Mouse (Mus musculus): Measurements from ENCODE around the gene Nolc1. TPM values are rescaled to one million over a fixed set of nuclear protein-coding genes. Genes with fewer than 3 reads are reported as not detected.

The Nolc1 gene
- total and polyA plus RNA-seq, 3 experiments: 116 to 153 (median 147) TPM

DNA sequence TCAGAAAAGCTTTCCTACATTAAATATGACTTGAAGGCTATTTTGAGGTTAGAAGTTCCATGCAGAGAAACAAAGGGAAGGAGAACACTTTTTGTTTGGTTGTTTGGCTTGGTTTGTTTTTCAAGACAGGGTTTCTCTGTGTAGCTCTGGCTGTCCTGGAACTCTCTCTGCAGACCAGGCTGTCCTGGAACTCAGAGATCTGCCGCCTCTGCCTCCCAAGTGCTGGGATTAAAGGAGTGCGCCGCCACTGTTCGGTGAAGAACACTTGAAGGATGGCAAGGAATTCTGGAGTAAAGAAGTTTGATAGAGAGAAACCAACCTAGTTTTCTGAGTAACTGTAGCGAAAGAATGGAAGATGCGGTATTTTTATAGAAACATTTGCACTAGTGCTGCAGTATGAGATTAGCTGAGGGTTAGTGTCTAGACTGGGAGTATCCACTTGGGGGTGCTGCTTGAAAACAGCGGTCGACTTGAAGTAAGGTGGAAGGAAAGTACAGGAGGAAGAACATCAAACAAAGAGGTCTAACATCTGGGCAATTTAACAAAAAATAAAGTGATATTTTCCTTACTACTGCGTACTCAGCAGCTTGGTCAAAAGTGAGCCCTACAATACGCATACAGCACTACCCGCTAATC is 19.8 kb upstream of the Nolc1 start:
- Histone ChIP-seq H3K9me3 (replicated peaks) (peaks cover 3% of the 10 kb centered on the region; the same call in 1 of the 2 replicates), H3K36me3 (replicated peaks) (peaks cover 19% of the 10 kb centered on the region), H3K4me3 (ENCODE audit: low read depth, low read length) (peak overlapping the region; percentile 99), H3K27me3 (ENCODE audit: insufficient read depth, low read length) (no peaks in the 10 kb centered on the region), H3K4me1 (ENCODE audit: insufficient read depth, low read depth, low read length) (peaks cover 30% of the 10 kb centered on the region)
- TF ChIP-seq GATA2 (IDR thresholded peaks at IDR 0.05; ENCODE audit: borderline replicate concordance, low read depth, low read length) (no peak), CTCF (IDR thresholded peaks at IDR 0.05; ENCODE audit: low read depth, low read length) (peak; percentile 22; the same call in 1 of the 2 replicates)
- DNase-seq (ENCODE audit: low spot score) (peak; percentile 72), ATAC-seq (ENCODE audit: extremely low read depth, insufficient number of reproducible peaks, low FRiP score, poor library complexity, severe bottlenecking) (no peak)

DNA sequence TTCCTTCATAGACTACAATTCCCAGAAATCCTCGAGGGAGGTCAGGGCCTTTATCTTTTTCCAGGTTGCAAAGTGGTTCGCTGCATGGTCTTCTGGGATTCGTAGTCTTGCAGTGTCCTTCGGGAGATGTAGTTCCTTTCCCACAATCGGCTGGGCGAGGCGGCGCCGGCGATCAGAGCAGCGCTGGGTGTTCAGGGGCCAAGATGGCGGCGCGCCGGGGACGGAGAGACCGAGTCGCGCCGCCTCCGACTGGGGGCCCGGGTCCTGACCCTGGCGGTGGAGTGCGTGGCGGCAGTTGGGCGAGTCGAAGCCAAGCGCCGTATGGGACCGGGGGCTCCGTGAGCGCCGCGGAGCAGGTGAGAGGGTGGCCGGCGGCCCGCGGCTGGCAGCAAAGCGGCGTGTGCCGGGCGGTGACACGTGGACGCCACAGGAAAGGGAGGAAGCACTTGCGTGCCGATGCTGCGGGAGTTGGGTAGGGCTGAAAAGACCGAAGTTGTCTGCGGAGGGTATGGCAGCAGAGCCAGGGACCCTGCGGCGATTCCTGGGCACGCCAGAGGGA is 19.2 kb upstream of the Nolc1 start:
- peak overlapping the region; percentile 99 for H3K4me3 ChIP-seq (ENCODE audit: low read depth, low read length)
- peak; percentile 84 for ATAC-seq (ENCODE audit: extremely low read depth, insufficient number of reproducible peaks, low FRiP score, poor library complexity, severe bottlenecking)
- peaks cover 3% of the 10 kb centered on the region; the same call in 1 of the 2 replicates for H3K9me3 ChIP-seq (replicated peaks)
- H3K4me1 ChIP-seq (ENCODE audit: insufficient read depth, low read depth, low read length): peaks cover 36% of the 10 kb centered on the region
- H3K27me3 ChIP-seq (ENCODE audit: insufficient read depth, low read length): no peaks in the 10 kb centered on the region
- TF ChIP-seq GATA1 (IDR thresholded peaks at IDR 0.05; ENCODE audit: borderline replicate concordance, low read length) (no peak), GATA2 (IDR thresholded peaks at IDR 0.05; ENCODE audit: borderline replicate concordance, low read depth, low read length) (no peak), TAL1 (conservative IDR thresholded peaks at IDR 0.05; ENCODE audit: low read depth, low read length) (no peak), POLR2AphosphoS5 (IDR thresholded peaks at IDR 0.05; ENCODE audit: insufficient replicate concordance, low read depth, low read length) (no peak)
- peaks cover 25% of the 10 kb centered on the region for H3K36me3 ChIP-seq (replicated peaks)
- peak; percentile 80 for DNase-seq (ENCODE audit: low spot score)

DNA sequence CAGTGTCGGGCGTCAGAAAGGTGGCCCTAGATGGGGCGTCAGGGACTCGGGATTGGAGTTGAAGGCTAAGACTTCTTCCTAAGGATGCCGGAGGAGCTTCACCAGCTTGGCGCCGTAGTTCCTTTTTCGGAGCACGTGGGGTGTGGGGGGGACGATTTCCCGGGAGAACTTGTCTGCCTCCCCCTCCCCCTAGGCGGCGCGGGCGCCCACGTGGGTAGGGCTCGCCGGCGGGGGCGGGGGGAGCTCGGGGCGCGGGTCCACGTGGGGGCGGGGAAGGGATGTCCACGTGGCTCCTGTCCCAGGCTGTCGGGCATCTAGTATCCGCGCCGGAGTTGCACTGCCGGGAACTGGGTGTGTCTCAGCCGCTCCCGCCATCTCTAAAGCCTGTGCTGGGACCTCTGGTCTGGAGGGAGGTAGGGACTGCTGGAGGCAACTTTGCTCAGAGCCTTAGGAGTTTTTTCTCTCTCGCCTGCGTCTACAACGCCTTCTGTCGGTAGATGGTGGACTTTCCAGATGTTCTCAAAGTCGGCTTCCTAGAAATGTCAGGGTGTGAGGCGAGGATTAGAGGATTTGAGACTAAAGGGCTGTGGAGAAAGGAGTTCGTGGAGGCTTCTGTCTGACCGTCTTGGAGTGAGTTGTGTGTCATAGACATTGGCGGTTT is 18.6 kb upstream of the Nolc1 start:
- Histone ChIP-seq H3K36me3 (replicated peaks) (peaks cover 31% of the 10 kb centered on the region), H3K4me1 (ENCODE audit: insufficient read depth, low read depth, low read length) (peaks cover 40% of the 10 kb centered on the region), H3K27me3 (ENCODE audit: insufficient read depth, low read length) (no peaks in the 10 kb centered on the region), H3K9me3 (replicated peaks) (peaks cover 3% of the 10 kb centered on the region; the same call in 1 of the 2 replicates), H3K4me3 (ENCODE audit: low read depth, low read length) (peak overlapping the region; percentile 99)
- ATAC-seq (ENCODE audit: extremely low read depth, insufficient number of reproducible peaks, low FRiP score, poor library complexity, severe bottlenecking): peak; percentile 22
- no peak for TF ChIP-seq CTCF (IDR thresholded peaks at IDR 0.05; ENCODE audit: low read depth, low read length)
- no peak for TF ChIP-seq GATA2 (IDR thresholded peaks at IDR 0.05; ENCODE audit: borderline replicate concordance, low read depth, low read length)
- no peak for TF ChIP-seq GATA1 (IDR thresholded peaks at IDR 0.05; ENCODE audit: borderline replicate concordance, low read length)
- no peak for TF ChIP-seq TAL1 (conservative IDR thresholded peaks at IDR 0.05; ENCODE audit: low read depth, low read length)
- peak; percentile 81 for DNase-seq (ENCODE audit: low spot score)

DNA sequence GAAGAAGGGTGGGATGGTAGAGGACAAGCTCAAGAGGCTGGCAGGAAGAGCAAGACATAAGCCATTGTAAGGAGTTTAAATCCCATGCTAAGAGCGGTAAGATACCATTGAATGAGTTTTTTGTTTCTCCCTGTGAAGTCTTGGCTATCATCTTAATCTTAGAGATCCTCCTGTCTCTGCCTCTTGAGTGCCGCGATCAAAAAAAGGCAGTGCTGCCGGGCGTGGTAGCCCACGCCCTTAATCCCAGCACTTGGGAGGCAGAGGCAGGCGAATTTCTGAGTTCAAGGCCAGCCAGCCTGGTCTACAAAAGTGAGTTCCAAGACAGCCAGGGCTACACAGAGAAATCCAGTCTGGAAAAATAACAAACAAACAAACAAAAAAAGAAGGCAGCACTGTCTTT is 17.2 kb upstream of the Nolc1 start:
- Histone ChIP-seq H3K27me3 (ENCODE audit: insufficient read depth, low read length) (no peaks in the 10 kb centered on the region; the same call in 1 of the 2 replicates), H3K9me3 (replicated peaks) (peaks cover 3% of the 10 kb centered on the region; the same call in 1 of the 2 replicates), H3K4me3 (ENCODE audit: low read depth, low read length) (peak overlapping the region; percentile 42; the same call in 1 of the 2 replicates), H3K36me3 (replicated peaks) (peaks cover 45% of the 10 kb centered on the region), H3K4me1 (ENCODE audit: insufficient read depth, low read depth, low read length) (peaks cover 54% of the 10 kb centered on the region)
- no peak for DNase-seq (ENCODE audit: low spot score)
- no peak for TF ChIP-seq CTCF (IDR thresholded peaks at IDR 0.05; ENCODE audit: low read depth, low read length)
- TF ChIP-seq TAL1 (conservative IDR thresholded peaks at IDR 0.05; ENCODE audit: low read depth, low read length): no peak
- TF ChIP-seq GATA1 (IDR thresholded peaks at IDR 0.05; ENCODE audit: borderline replicate concordance, low read length): no peak
- no peak for TF ChIP-seq GATA2 (IDR thresholded peaks at IDR 0.05; ENCODE audit: borderline replicate concordance, low read depth, low read length)
- no peak for ATAC-seq (ENCODE audit: extremely low read depth, insufficient number of reproducible peaks, low FRiP score, poor library complexity, severe bottlenecking)

DNA sequence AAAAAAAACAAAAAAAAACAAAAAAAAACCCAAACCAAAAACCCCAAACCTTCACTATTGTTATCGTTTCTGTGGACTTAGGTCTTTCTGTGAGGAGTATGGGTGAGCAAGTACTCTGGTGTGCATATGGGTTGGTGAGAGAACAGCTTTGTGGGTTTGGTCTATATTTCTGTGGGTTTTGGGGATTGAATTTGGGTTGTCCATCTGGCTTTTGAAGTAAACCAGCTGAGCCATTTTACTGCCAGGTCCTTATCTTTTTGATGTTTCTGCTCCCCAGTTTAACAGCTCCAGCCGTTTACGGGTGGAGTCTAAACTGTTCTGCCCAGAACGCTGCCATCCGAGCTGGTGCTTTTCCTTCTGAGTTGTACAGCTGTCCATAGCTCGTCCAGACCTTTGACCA is 14.8 kb upstream of the Nolc1 start:
- TF ChIP-seq TAL1 (conservative IDR thresholded peaks at IDR 0.05; ENCODE audit: low read depth, low read length) (no peak; the same call in 1 of the 2 replicates), GATA2 (IDR thresholded peaks at IDR 0.05; ENCODE audit: borderline replicate concordance, low read depth, low read length) (no peak), CTCF (IDR thresholded peaks at IDR 0.05; ENCODE audit: low read depth, low read length) (no peak)
- ATAC-seq (ENCODE audit: extremely low read depth, insufficient number of reproducible peaks, low FRiP score, poor library complexity, severe bottlenecking): 0 out of 2 replicates have a peak, but pooled peaks have one; percentile 3
- Histone ChIP-seq H3K36me3 (replicated peaks) (peaks cover 69% of the 10 kb centered on the region), H3K4me1 (ENCODE audit: insufficient read depth, low read depth, low read length) (peaks cover 68% of the 10 kb centered on the region), H3K27me3 (ENCODE audit: insufficient read depth, low read length) (no peaks in the 10 kb centered on the region; the same call in 1 of the 2 replicates), H3K4me3 (ENCODE audit: low read depth, low read length) (no peak overlapping the region; the same call in 1 of the 2 replicates), H3K9me3 (replicated peaks) (peaks cover 3% of the 10 kb centered on the region; the same call in 1 of the 2 replicates)
- DNase-seq (ENCODE audit: low spot score): peak; percentile 51

- Histone ChIP-seq H3K9me3 (replicated peaks) (no peaks in the 10 kb centered on the region), H3K36me3 (replicated peaks) (peaks cover 99% of the 10 kb centered on the region)
These were observed 7.6 kb upstream of the Nolc1 start for GRCm38 (mm10) chr19:46068054-46068453.

More at GRCm38 (mm10) chr19:46068054-46068453, 7.6 kb upstream of the Nolc1 start:
- DNase-seq (ENCODE audit: low spot score) (no peak), ATAC-seq (ENCODE audit: extremely low read depth, insufficient number of reproducible peaks, low FRiP score, poor library complexity, severe bottlenecking) (no peak)
- TF ChIP-seq TAL1 (conservative IDR thresholded peaks at IDR 0.05; ENCODE audit: low read depth, low read length): no peak
- TF ChIP-seq POLR2AphosphoS5 (IDR thresholded peaks at IDR 0.05; ENCODE audit: insufficient replicate concordance, low read depth, low read length): no peak
- TF ChIP-seq GATA1 (IDR thresholded peaks at IDR 0.05; ENCODE audit: borderline replicate concordance, low read length): no peak
- TF ChIP-seq CTCF (IDR thresholded peaks at IDR 0.05; ENCODE audit: low read depth, low read length): no peak
- no peak for TF ChIP-seq GATA2 (IDR thresholded peaks at IDR 0.05; ENCODE audit: borderline replicate concordance, low read depth, low read length)
- Histone ChIP-seq H3K4me1 (ENCODE audit: insufficient read depth, low read depth, low read length) (peaks cover 47% of the 10 kb centered on the region), H3K27me3 (ENCODE audit: insufficient read depth, low read length) (no peaks in the 10 kb centered on the region), H3K4me3 (ENCODE audit: low read depth, low read length) (no peak overlapping the region)
